Mouse (Mus musculus): ENCODE results near the gene Mfap4. TPM values are rescaled to one million over a fixed set of nuclear protein-coding genes. Genes with fewer than 3 reads are reported as not detected.
A peak's percentile ranks its signal among the peaks of the same experiment; 100 is the strongest.

Mfap4 gene
- polyA plus RNA-seq, 1 experiment from 2014 or later = 4.9 TPM

- Histone ChIP-seq H3K4me1 (ENCODE audit: insufficient read depth) (peaks cover 2% of the 10 kb centered on the region; the same call in 1 of the 2 replicates), H3K27ac (ENCODE audit: low read depth) (no peak overlapping the region), H3K9me3 (ENCODE audit: low read length) (no peaks in the 10 kb centered on the region), H3K27me3 (ENCODE audit: insufficient read depth, low read length) (no peaks in the 10 kb centered on the region), H3K4me3 (ENCODE audit: low read depth, low read length) (no peak overlapping the region), H3K9ac (replicated peaks) (no peak overlapping the region), H3K36me3 (replicated peaks; ENCODE audit: insufficient read depth, low read length) (no peaks in the 10 kb centered on the region), H3K4me2 (ENCODE audit: low read depth, low read length) (no peak overlapping the region)
- 36% methylated on average over 3 of the region's 3 CpGs for WGBS (ENCODE audit: insufficient replicate concordance)
- DNase-seq (no peak), ATAC-seq (no peak)
- TF ChIP-seq CTCF (IDR thresholded peaks at IDR 0.05; ENCODE audit: low read depth) (no peak), EP300 (IDR thresholded peaks at IDR 0.05; ENCODE audit: low read depth) (0 out of 2 replicates have a peak, but pooled peaks have one; percentile 9)
Measured at GRCm38 (mm10) chr11:61536952-61537351, 51.7 kb downstream of the Mfap4 start.

- H3K27me3 ChIP-seq (ENCODE audit: insufficient read depth, low read length) = no peaks in the 10 kb centered on the region
- 76% methylated on average over 3 of the region's 3 CpGs for WGBS (ENCODE audit: insufficient replicate concordance)
- no peak for ATAC-seq
- H3K9me3 ChIP-seq (ENCODE audit: low read length) = no peaks in the 10 kb centered on the region
- no peak overlapping the region for H3K4me3 ChIP-seq (ENCODE audit: low read depth, low read length)
- H3K4me2 ChIP-seq (ENCODE audit: low read depth, low read length) = no peak overlapping the region
- no peaks in the 10 kb centered on the region for H3K36me3 ChIP-seq (replicated peaks; ENCODE audit: insufficient read depth, low read length)
- TF ChIP-seq CTCF (IDR thresholded peaks at IDR 0.05; ENCODE audit: low read depth) (no peak), EP300 (IDR thresholded peaks at IDR 0.05; ENCODE audit: low read depth) (no peak)
- no peak overlapping the region for H3K9ac ChIP-seq (replicated peaks)
- no peak for DNase-seq
- no peak overlapping the region for H3K27ac ChIP-seq (ENCODE audit: low read depth)
- peaks cover 2% of the 10 kb centered on the region; the same call in 1 of the 2 replicates for H3K4me1 ChIP-seq (ENCODE audit: insufficient read depth)
Measured at GRCm38 (mm10) chr11:61537362-61537761, 52.1 kb downstream of the Mfap4 start.

Other genes with a start within 250 kb of the Mfap4 start
- 89.8 and 93.3 TPM in 2 replicates for gene Aldh3a2, start 218.0 kb upstream of the Mfap4 start, polyA plus RNA-seq (2015; fragmentation: Nextera tagmentation; extraction: Ambion mirVana)
- not detected in 2 replicates for gene Slc47a2, start 142.6 kb upstream of the Mfap4 start, polyA plus RNA-seq (2015; fragmentation: Nextera tagmentation; extraction: Ambion mirVana)
- 27.5 and 30.2 TPM in 2 replicates for gene Slc47a1, start 107.1 kb upstream of the Mfap4 start, polyA plus RNA-seq (2015; fragmentation: Nextera tagmentation; extraction: Ambion mirVana)
- gene Rnf112, start 31.3 kb upstream of the Mfap4 start, polyA plus RNA-seq (2015; fragmentation: Nextera tagmentation; extraction: Ambion mirVana) = 0.04 and 0.06 TPM in 2 replicates
- 4.8 and 5.6 TPM in 2 replicates for gene Mapk7, start 9.0 kb downstream of the Mfap4 start, polyA plus RNA-seq (2015; fragmentation: Nextera tagmentation; extraction: Ambion mirVana)
- gene B9d1, start 19.7 kb downstream of the Mfap4 start, polyA plus RNA-seq (2015; fragmentation: Nextera tagmentation; extraction: Ambion mirVana) = 1.4 and 1.6 TPM in 2 replicates
- gene Epn2, start 94.3 kb downstream of the Mfap4 start, polyA plus RNA-seq (2015; fragmentation: Nextera tagmentation; extraction: Ambion mirVana) = 3.1 and 3.7 TPM in 2 replicates
- gene Grap, start 167.8 kb downstream of the Mfap4 start, polyA plus RNA-seq (2015; fragmentation: Nextera tagmentation; extraction: Ambion mirVana) = 6.3 and 6.7 TPM in 2 replicates
- 2.2 and 2.4 TPM in 2 replicates for gene Fam83g, start 198.7 kb downstream of the Mfap4 start, polyA plus RNA-seq (2015; fragmentation: Nextera tagmentation; extraction: Ambion mirVana)
- not detected in 2 replicates for gene Slc5a10, start 235.4 kb downstream of the Mfap4 start, polyA plus RNA-seq (2015; fragmentation: Nextera tagmentation; extraction: Ambion mirVana)